Mouse (Mus musculus) intestine, embryonic 15.5 days (tissue): ENCODE measurements around the gene Nkd1. TPM values are rescaled to one million over a fixed set of nuclear protein-coding genes. Genes with fewer than 3 reads are reported as not detected.

Experiments used
- ATAC-seq: fragments of 200-750 bp; cut with Nextera tagmentation; 2 replicates; pipeline ENCODE4 v1.8.0; 2017; ENCODE audit warnings: moderate TSS enrichment, moderate library complexity
- H3K27ac ChIP-seq: fragments of 300-500 bp; sonication (generic); 2 replicates; pipeline ENCODE4 v1.5.1; 2015; ENCODE audit warnings: mild to moderate bottlenecking, inconsistent platforms
- H3K27me3 ChIP-seq: fragments of 300-500 bp; sonication (generic); replicated peaks from 2 replicates; pipeline ENCODE4 v1.6.1; 2015; ENCODE audit warnings: inconsistent platforms
- H3K36me3 ChIP-seq: fragments of 300-500 bp; sonication (generic); 2 replicates; pipeline ENCODE4 v1.6.1; 2015; ENCODE audit warnings: inconsistent platforms
- H3K4me1 ChIP-seq: fragments of 300-500 bp; sonication (generic); replicated peaks from 2 replicates; pipeline ENCODE4 v1.6.1; 2015; ENCODE audit warnings: inconsistent platforms
- H3K4me2 ChIP-seq: fragments of 300-500 bp; sonication (generic); replicated peaks from 2 replicates; pipeline ENCODE4 v1.6.1; 2015; ENCODE audit warnings: mild to moderate bottlenecking, inconsistent platforms
- H3K4me3 ChIP-seq: fragments of 300-500 bp; sonication (generic); replicated peaks from 2 replicates; pipeline ENCODE4 v1.5.1; 2015; ENCODE audit warnings: inconsistent platforms
- H3K9ac ChIP-seq: fragments of 300-500 bp; sonication (generic); 2 replicates; pipeline ENCODE4 v1.6.1; 2015; ENCODE audit warnings: inconsistent platforms
- H3K9me3 ChIP-seq: fragments of 300-500 bp; sonication (generic); 2 replicates; pipeline ENCODE4 v1.6.1; 2016; ENCODE audit warnings: inconsistent platforms
- WGBS: fragments of 180-500 bp; shearing (Covaris S2); methylation state at CpG from one replicate; pipeline ENCODE4 v1.1.7; 2015; 5-methylcytosine and 5-hydroxymethylcytosine counted together
- polyA plus RNA-seq: library from polyadenylated mRNA; unstranded; fragments of >200 nt; fragmentation: Nextera tagmentation; extraction: Ambion mirVana; gene quantifications from 2 replicates; pipeline ENCODE4 v1.2.1, GENCODE M21; 2015

Gene Nkd1
- polyA plus RNA-seq, 1 experiment from 2014 or later: 34.9 TPM

- no peaks in the 10 kb centered on the region for H3K9me3 ChIP-seq
- H3K9ac ChIP-seq: peak overlapping the region; percentile 81
- ATAC-seq: no peak
- no peak overlapping the region for H3K27ac ChIP-seq
- peak overlapping the region; percentile 99 for H3K4me2 ChIP-seq
- peaks cover 10% of the 10 kb centered on the region for H3K27me3 ChIP-seq
- H3K36me3 ChIP-seq: no peaks in the 10 kb centered on the region
- H3K4me1 ChIP-seq: peaks cover 34% of the 10 kb centered on the region
- peak overlapping the region; percentile 76 for H3K4me3 ChIP-seq
- WGBS: 37% methylated on average over 5 of the region's 5 CpGs
Observed at GRCm38 (mm10) chr8:88522433-88523030, 1.4 kb downstream of the Nkd1 start.

DNA sequence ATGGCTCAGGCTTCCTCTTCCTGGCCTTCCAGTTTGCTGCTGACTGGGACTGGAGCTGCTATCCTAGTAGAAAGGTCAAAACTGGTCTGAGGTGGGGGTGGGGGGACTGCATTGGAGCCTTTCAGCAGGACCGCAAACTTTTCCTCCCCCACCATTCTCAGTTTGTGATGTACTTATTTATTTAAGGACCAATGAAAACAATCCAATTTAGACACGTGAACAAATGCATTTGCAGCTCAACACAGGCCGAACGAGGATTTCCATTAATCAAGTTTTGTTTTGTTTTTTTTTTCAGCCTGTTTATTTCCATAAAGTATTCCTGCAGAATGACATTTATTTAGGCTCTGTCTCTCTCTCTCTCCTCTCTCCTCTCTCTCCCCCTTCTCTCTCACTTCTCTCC, 2.5 kb downstream of the Nkd1 start:
- H3K4me2 ChIP-seq: peak overlapping the region; percentile 99
- WGBS: 34% methylated on average over 4 of the region's 4 CpGs
- H3K27me3 ChIP-seq: peaks cover 9% of the 10 kb centered on the region
- peaks cover 34% of the 10 kb centered on the region for H3K4me1 ChIP-seq
- no peak for ATAC-seq
- H3K36me3 ChIP-seq: no peaks in the 10 kb centered on the region
- H3K9ac ChIP-seq: no peak overlapping the region
- H3K27ac ChIP-seq: no peak overlapping the region
- H3K4me3 ChIP-seq: no peak overlapping the region
- H3K9me3 ChIP-seq: no peaks in the 10 kb centered on the region

GRCm38 (mm10) chr8:88524132-88524531, 3.0 kb downstream of the Nkd1 start:
- H3K27me3 ChIP-seq: peaks cover 7% of the 10 kb centered on the region
- H3K27ac ChIP-seq: no peak overlapping the region
- H3K4me2 ChIP-seq: no peak overlapping the region
- H3K9ac ChIP-seq: no peak overlapping the region
- H3K4me3 ChIP-seq: 0 out of 2 replicates have a peak overlapping the region, but pooled peaks have one; percentile 4
- WGBS: 31% methylated on average over 4 of the region's 4 CpGs
- H3K4me1 ChIP-seq: peaks cover 34% of the 10 kb centered on the region
- no peak for ATAC-seq
- H3K36me3 ChIP-seq: no peaks in the 10 kb centered on the region
- H3K9me3 ChIP-seq: no peaks in the 10 kb centered on the region

DNA sequence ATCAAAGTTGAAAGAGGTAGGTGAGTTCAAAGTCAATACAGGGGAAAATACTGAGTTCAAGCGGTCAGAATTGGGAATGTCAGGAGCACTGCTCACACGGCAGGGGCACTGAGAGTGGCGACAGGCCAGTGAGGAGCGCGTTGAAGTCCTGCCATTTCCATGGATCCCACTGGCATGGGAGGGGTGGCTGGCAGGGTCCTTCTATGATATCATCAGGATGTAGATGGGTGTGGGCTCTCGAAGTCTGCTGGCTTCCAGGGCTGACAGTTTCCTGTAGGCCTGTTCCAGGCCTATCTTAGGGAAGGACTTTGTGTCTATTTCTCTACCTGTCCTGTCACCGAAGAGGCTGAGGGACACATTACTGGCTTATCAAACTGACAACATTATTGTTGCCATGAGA, 3.7 kb downstream of the Nkd1 start:
- Histone ChIP-seq H3K4me2 (no peak overlapping the region), H3K9me3 (no peaks in the 10 kb centered on the region), H3K36me3 (no peaks in the 10 kb centered on the region), H3K27ac (no peak overlapping the region), H3K4me3 (no peak overlapping the region), H3K4me1 (peaks cover 34% of the 10 kb centered on the region), H3K27me3 (peaks cover 6% of the 10 kb centered on the region), H3K9ac (no peak overlapping the region)
- ATAC-seq: no peak
- WGBS: 76% methylated on average over 7 of the region's 7 CpGs

DNA sequence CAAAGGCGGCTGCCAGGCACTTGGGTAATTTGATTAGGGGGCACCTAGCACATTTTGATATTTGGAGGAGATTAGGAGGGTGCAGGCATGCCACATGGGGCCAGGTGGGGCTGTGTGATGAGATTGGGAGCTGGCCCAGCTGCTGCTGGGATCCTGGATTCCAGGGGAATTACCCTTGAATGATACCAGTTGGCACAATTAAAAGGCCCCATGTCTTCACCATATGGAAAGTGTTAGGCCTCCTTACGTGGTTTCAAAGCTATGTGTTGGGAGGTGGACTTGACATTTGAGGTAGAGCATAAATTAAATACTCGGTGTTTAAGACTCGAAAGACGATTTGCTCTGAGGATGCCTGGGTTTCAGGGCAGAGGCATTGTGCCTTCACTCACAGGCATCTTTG, 5.1 kb downstream of the Nkd1 start:
- H3K4me2 ChIP-seq: no peak overlapping the region
- no peak overlapping the region for H3K27ac ChIP-seq
- no peak for ATAC-seq
- no peak overlapping the region for H3K4me3 ChIP-seq
- no peaks in the 10 kb centered on the region for H3K9me3 ChIP-seq
- WGBS: 70% methylated on average over 5 of the region's 5 CpGs
- H3K9ac ChIP-seq: no peak overlapping the region
- no peaks in the 10 kb centered on the region for H3K36me3 ChIP-seq
- peaks cover 31% of the 10 kb centered on the region for H3K4me1 ChIP-seq
- H3K27me3 ChIP-seq: peaks cover 6% of the 10 kb centered on the region

DNA sequence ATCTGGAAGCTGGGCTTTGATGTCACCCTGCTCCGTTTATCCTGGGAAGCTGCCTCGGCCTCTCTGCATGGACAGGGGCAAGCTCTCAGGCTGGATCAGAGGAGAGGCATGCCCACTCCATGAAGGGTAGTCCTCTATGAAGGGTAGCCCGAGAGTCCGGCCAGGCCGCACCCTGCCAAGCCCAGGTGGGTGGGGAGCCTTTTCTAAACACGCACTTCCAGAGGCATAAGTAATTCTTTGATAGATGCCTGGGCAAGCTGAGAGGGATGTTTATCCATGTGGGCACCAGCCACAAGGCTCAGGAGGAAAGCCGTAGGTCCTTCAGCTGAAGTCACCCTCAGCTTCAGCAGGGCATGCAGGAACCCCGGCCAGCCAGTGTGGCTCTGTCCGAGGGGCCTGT, 7.0 kb downstream of the Nkd1 start:
- Histone ChIP-seq H3K27ac (no peak overlapping the region), H3K4me2 (no peak overlapping the region), H3K36me3 (no peaks in the 10 kb centered on the region), H3K4me3 (no peak overlapping the region), H3K9ac (no peak overlapping the region), H3K27me3 (no peaks in the 10 kb centered on the region), H3K4me1 (peaks cover 16% of the 10 kb centered on the region; the same call in 1 of the 2 replicates), H3K9me3 (no peaks in the 10 kb centered on the region)
- ATAC-seq: no peak
- WGBS: 67% methylated on average over 9 of the region's 9 CpGs

DNA sequence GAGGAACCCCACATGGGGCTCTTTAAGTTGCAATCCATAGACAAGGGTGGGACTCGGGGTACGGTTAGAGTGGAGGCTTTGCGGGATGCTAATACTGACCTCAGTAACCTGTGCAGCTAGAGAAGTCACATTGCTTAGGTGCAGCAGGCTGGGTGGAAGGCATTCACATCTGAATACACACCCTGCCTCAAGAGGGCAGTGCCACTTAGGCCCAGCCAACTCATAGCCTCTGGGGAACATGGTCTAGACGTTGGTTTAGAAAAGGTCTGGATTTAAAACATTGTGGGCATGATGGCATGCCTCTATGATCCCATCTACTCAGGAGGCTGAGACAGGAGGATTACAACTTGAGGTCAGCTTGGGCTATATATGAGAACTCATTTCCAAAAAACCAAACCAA, 8.6 kb downstream of the Nkd1 start:
- Histone ChIP-seq H3K4me2 (no peak overlapping the region), H3K27me3 (no peaks in the 10 kb centered on the region), H3K27ac (no peak overlapping the region), H3K36me3 (no peaks in the 10 kb centered on the region), H3K4me1 (0 out of 2 replicates have a peak, but pooled peaks cover 6% of the 10 kb centered on the region), H3K9ac (no peak overlapping the region), H3K9me3 (no peaks in the 10 kb centered on the region), H3K4me3 (no peak overlapping the region)
- no peak for ATAC-seq
- 93% methylated on average over 4 of the region's 4 CpGs for WGBS

GRCm38 (mm10) chr8:88537081-88537480, 15.9 kb downstream of the Nkd1 start:
- Histone ChIP-seq H3K9me3 (no peaks in the 10 kb centered on the region), H3K27me3 (no peaks in the 10 kb centered on the region), H3K36me3 (no peaks in the 10 kb centered on the region), H3K4me2 (no peak overlapping the region), H3K4me3 (no peak overlapping the region), H3K4me1 (peaks cover 14% of the 10 kb centered on the region), H3K9ac (no peak overlapping the region), H3K27ac (peak overlapping the region; percentile 68; the same call in 1 of the 2 replicates)
- ATAC-seq: no peak
- 51% methylated on average over 2 of the region's 2 CpGs for WGBS

DNA sequence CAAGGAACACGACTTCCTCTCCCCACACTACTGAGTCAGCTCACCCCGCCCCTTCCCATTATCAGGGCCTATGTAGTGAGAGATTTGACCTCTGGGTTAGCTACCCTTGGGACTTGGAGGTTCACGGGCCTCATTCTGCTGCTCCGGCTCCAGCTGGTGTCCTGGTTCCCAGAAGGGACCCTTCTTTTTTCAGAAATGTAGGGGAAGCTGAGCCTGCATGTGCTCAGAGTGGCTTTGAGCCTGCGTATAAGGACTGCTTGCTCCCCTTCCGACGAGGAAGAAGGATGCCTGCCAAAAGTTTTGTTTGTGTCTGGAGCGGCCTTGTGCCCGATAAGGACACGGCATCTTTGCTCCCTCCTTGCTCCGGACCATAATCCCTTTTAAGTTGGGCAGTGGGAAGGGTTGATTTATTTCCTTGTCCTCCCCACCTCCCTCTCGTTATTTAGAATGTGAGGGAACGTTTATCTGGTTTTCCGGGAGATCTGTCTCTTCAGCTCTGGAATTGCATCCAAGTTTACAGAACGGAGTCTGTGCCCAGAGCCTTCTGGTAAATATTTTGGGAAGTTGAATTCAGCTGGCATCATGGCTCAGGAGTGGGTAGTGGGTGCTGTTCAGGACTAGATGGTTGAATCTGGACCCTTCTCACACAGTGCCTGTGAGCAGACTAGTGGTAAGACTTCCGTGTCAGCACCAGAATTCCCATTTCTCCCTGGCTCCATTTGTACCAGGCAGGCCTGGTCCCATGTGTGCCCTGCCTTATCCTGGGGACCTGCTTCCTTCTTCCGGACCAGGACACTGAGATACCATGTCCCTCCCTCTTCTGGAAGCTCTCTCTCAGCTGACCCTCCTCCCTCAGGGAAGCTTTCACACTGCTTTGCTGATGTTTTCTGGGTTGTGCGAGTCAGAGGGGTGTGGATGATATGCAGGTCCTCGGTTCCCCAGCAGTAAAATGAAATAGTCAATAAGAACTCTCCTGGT, 17.1 kb downstream of the Nkd1 start:
- Histone ChIP-seq H3K9me3 (no peaks in the 10 kb centered on the region), H3K9ac (no peak overlapping the region), H3K27ac (peak overlapping the region; percentile 68; the same call in 1 of the 2 replicates), H3K36me3 (no peaks in the 10 kb centered on the region), H3K4me3 (no peak overlapping the region), H3K4me2 (no peak overlapping the region), H3K27me3 (no peaks in the 10 kb centered on the region), H3K4me1 (peaks cover 24% of the 10 kb centered on the region)
- WGBS: 30% methylated on average over 19 of the region's 19 CpGs
- ATAC-seq: peak; percentile 48

GRCm38 (mm10) chr8:88538976-88539371, 17.8 kb downstream of the Nkd1 start:
- no peak overlapping the region for H3K9ac ChIP-seq

GRCm38 (mm10) chr8:88539963-88540362, 18.8 kb downstream of the Nkd1 start:
- Histone ChIP-seq H3K36me3 (no peaks in the 10 kb centered on the region), H3K4me2 (no peak overlapping the region), H3K27me3 (no peaks in the 10 kb centered on the region), H3K9ac (no peak overlapping the region), H3K4me3 (no peak overlapping the region), H3K27ac (no peak overlapping the region), H3K4me1 (peaks cover 32% of the 10 kb centered on the region), H3K9me3 (no peaks in the 10 kb centered on the region)
- no peak for ATAC-seq
- WGBS: 84% methylated on average over 4 of the region's 4 CpGs

More at GRCm38 (mm10) chr8:88538976-88539371, 17.8 kb downstream of the Nkd1 start:
- WGBS: 73% methylated on average over 7 of the region's 7 CpGs
- 0 out of 2 replicates have a peak overlapping the region, but pooled peaks have one; percentile 2 for H3K27ac ChIP-seq
- ATAC-seq: no peak
- H3K36me3 ChIP-seq: no peaks in the 10 kb centered on the region
- H3K9me3 ChIP-seq: no peaks in the 10 kb centered on the region
- no peak overlapping the region for H3K4me2 ChIP-seq
- H3K27me3 ChIP-seq: no peaks in the 10 kb centered on the region
- H3K4me3 ChIP-seq: no peak overlapping the region
- H3K4me1 ChIP-seq: peaks cover 26% of the 10 kb centered on the region

DNA sequence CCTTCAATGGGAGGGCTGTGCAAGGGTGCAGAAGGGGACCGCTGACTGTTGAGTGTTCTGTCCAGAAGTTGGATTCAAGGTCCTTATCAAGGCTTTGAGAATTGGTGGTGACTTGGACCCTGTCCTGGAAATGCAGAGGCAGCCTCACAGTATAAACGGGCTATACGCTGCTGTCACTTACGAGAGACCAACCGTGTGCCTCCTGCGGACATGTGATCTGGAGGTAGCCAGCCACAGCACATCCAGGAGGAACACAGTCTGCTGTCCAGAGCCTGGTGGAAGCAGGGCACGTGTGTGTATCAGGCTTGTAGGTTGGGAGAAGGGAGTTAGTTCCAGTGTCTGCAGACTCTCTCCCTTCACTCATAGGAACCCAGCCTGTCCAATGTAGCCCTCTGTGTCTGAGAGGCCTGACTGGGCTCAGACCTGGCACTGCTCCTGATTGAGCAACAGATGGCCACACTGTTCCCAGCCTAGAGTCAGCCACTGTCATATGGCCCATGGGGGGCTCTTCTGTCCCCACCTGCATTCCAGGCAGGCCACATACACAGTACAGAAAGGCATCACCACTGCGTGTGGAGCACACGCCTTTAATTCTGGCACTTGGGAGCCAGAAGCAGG, 21.6 kb downstream of the Nkd1 start:
- peaks cover 44% of the 10 kb centered on the region for H3K4me1 ChIP-seq
- no peak for ATAC-seq
- H3K4me3 ChIP-seq: no peak overlapping the region
- H3K27me3 ChIP-seq: no peaks in the 10 kb centered on the region
- H3K4me2 ChIP-seq: no peak overlapping the region
- 85% methylated on average over 9 of the region's 9 CpGs for WGBS
- H3K36me3 ChIP-seq: no peaks in the 10 kb centered on the region
- no peaks in the 10 kb centered on the region for H3K9me3 ChIP-seq
- no peak overlapping the region for H3K9ac ChIP-seq
- no peak overlapping the region for H3K27ac ChIP-seq
